In genomic region chr8:72883033-72883432, GRCm38 (mm10) we compare ENCODE assay signal across 25 mouse cellular contexts.
"Had no signal": no experiment of that assay in that cellular context is flagged by ENCODE, and none has a peak within 500 bp of the region (broad histone marks: within the 10 kb centered on the region; RNA-seq: fewer than 3 reads in every experiment).

No protein-coding gene starts in this region.

- H3K4me2 ChIP-seq: embryonic facial prominence, embryonic 12.5 days; embryonic facial prominence, embryonic 13.5 days; embryonic facial prominence, embryonic 15.5 days; forebrain, embryonic 12.5 days; forebrain, embryonic 13.5 days; forebrain, embryonic 15.5 days had no signal

- H3K27ac ChIP-seq: embryonic facial prominence, embryonic 10.5 days; embryonic facial prominence, embryonic 12.5 days; embryonic facial prominence, embryonic 13.5 days; embryonic facial prominence, embryonic 15.5 days; forebrain, embryonic 10.5 days; forebrain, embryonic 12.5 days; forebrain, embryonic 13.5 days; forebrain, embryonic 15.5 days; gastrocnemius, adult 2 months; heart, adult 2 months had no signal

- H3K4me1 ChIP-seq: embryonic facial prominence, embryonic 10.5 days; embryonic facial prominence, embryonic 12.5 days; embryonic facial prominence, embryonic 13.5 days; embryonic facial prominence, embryonic 15.5 days; forebrain, embryonic 10.5 days; forebrain, embryonic 12.5 days; forebrain, embryonic 13.5 days; forebrain, embryonic 15.5 days had no signal

- DNase-seq: cerebellum, adult 9-10 months; cerebellum, adult 9-11 months; cerebellum, postnatal 10 days; cerebellum, postnatal 14 days; cerebellum, postnatal 25 days; cerebellum, postnatal 36 days; embryo, embryonic 11 days; forebrain, postnatal 0 days; gastrocnemius, adult 2 months; gastrocnemius, postnatal 10 days; gastrocnemius, postnatal 14 days; gastrocnemius, postnatal 25 days; gastrocnemius, postnatal 36 days; heart, adult 11 months; heart, adult 18-20 months; heart, adult 2 months had no signal

- H3K9me3 ChIP-seq: embryonic facial prominence, embryonic 10.5 days; embryonic facial prominence, embryonic 12.5 days; embryonic facial prominence, embryonic 13.5 days; embryonic facial prominence, embryonic 15.5 days; forebrain, embryonic 10.5 days; forebrain, embryonic 12.5 days; forebrain, embryonic 13.5 days; forebrain, embryonic 15.5 days had no signal

- H3K4me3 ChIP-seq: embryonic facial prominence, embryonic 10.5 days; embryonic facial prominence, embryonic 12.5 days; embryonic facial prominence, embryonic 13.5 days; embryonic facial prominence, embryonic 15.5 days; erythroblast, embryonic 14.5 days; forebrain, embryonic 10.5 days; forebrain, embryonic 12.5 days; forebrain, embryonic 13.5 days; forebrain, embryonic 15.5 days; gastrocnemius, adult 2 months; heart, adult 2 months had no signal

- H3K36me3 ChIP-seq: embryonic facial prominence, embryonic 12.5 days; embryonic facial prominence, embryonic 15.5 days had no signal

- H3K27me3 ChIP-seq: embryonic facial prominence, embryonic 12.5 days; embryonic facial prominence, embryonic 13.5 days; embryonic facial prominence, embryonic 15.5 days; forebrain, embryonic 12.5 days; forebrain, embryonic 13.5 days; forebrain, embryonic 15.5 days had no signal
